Mouse (Mus musculus): ENCODE measurements around the gene Sec24c. TPM values are rescaled to one million over a fixed set of nuclear protein-coding genes. Genes with fewer than 3 reads are reported as not detected.

Sec24c gene
- total and polyA plus RNA-seq, 3 experiments: 98.2 to 133 (median 106) TPM

DNA sequence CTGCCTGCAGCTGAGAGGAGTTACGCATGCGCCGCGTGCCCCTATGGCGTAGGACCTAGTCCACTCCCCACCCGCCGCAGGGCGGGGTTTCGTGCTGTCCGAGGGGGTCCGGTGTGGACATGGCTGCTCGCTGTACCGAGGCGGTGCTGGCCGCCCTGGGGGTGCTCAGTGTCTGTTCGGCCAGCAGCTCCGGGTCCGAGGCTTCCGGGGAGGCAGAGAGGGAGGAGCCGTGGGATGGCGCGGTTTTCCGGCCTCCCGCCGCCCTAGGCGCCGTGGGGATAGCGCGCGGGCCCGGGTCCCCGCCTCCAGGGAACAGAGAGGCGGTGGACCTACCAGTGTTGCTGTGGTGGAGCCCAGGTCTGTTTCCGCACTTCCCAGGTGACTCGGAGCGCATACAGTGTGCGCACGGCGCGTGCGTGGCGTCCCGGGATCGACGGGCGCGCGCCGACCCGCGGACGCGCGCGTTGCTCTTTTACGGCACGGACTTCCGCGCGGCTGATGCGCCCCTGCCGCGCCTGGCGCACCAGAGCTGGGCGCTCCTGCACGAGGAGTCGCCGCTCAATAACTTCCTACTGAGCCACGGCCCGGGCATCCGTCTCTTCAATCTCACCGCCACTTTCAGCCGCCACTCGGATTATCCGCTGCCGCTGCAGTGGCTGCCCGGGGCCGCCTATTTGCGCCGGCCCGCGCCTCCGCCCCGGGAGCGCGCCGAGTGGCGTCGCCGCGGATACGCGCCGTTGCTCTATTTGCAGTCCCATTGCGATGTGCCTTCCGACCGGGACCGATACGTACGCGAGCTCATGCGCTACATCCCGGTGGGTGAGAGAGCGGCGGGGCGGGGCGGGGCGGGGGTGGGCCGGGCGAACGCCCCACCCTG lies 21.0 kb downstream of the Sec24c start, which contains the start of gene Fut11:
Fut11 (plus strand) TSS at position 85 of the 877 bp plus-strand sequence.
- peak; percentile 90 to 91 for DNase-seq
- Histone ChIP-seq H3K27me3 (ENCODE audit: control insufficient read depth, insufficient read depth, low read length) (no peaks in the 10 kb centered on the region), H3K4me1 (ENCODE audit: control insufficient read depth, insufficient read depth, low read length) (peaks cover 18% of the 10 kb centered on the region), H3K36me3 (ENCODE audit: control insufficient read depth, insufficient read depth, low read length) (peaks cover 16% of the 10 kb centered on the region), H3K4me3 (peak within 1 kb of the TSS; percentile 91), H3K27ac (peak within 1 kb of the TSS; percentile 96), H3K9ac (ENCODE audit: low read depth, low read length) (peak within 1 kb of the TSS; percentile 79), H3K79me2 (replicated peaks; ENCODE audit: control insufficient read depth, insufficient read depth, low read length) (no peaks in the 10 kb centered on the region)
- under 1% methylated on average over 111 of the region's 111 CpGs for WGBS
- intact Hi-C loops (cut with DNase I): loop anchor here (2.0 kb wide), 1 partner anchor 20 kb away; the partner anchor contains the start of gene Sec24c
- TF ChIP-seq CTCF (IDR thresholded peaks at IDR 0.05) (no peak), EP300 (IDR thresholded peaks at IDR 0.05; ENCODE audit: insufficient read depth, low read depth, low read length) (0 out of 2 replicates have a peak, but pooled peaks have one; percentile 33), POLR2A (IDR thresholded peaks at IDR 0.05; ENCODE audit: insufficient read depth, low read depth, low read length) (peak; percentile 77; the same call in 1 of the 2 replicates)

- DNase-seq: no peak
- Histone ChIP-seq H3K27me3 (ENCODE audit: control insufficient read depth, insufficient read depth, low read length) (no peaks in the 10 kb centered on the region), H3K27ac (peak overlapping the region; percentile 96), H3K9ac (ENCODE audit: low read depth, low read length) (peak overlapping the region; percentile 79), H3K79me2 (replicated peaks; ENCODE audit: control insufficient read depth, insufficient read depth, low read length) (0 out of 2 replicates have a peak, but pooled peaks cover 1% of the 10 kb centered on the region), H3K4me1 (ENCODE audit: control insufficient read depth, insufficient read depth, low read length) (peaks cover 20% of the 10 kb centered on the region), H3K36me3 (ENCODE audit: control insufficient read depth, insufficient read depth, low read length) (peaks cover 22% of the 10 kb centered on the region), H3K4me3 (peak overlapping the region; percentile 91)
- 9% methylated on average over 27 of the region's 27 CpGs for WGBS
- no peak for TF ChIP-seq POLR2A (IDR thresholded peaks at IDR 0.05; ENCODE audit: insufficient read depth, low read depth, low read length)
- no peak for TF ChIP-seq CTCF (IDR thresholded peaks at IDR 0.05)
- no peak for TF ChIP-seq EP300 (IDR thresholded peaks at IDR 0.05; ENCODE audit: insufficient read depth, low read depth, low read length)
- intact Hi-C loops (cut with DNase I): loop anchor here (2.0 kb wide), 1 partner anchor 21 kb away; the partner anchor contains the start of gene Sec24c
Observed at GRCm38 (mm10) chr14:20695761-20696520, 21.8 kb downstream of the Sec24c start.

- DNase-seq: peak in 1 of 2 experiments; percentile 50
- Histone ChIP-seq H3K36me3 (ENCODE audit: control insufficient read depth, insufficient read depth, low read length) (peaks cover 31% of the 10 kb centered on the region), H3K79me2 (replicated peaks; ENCODE audit: control insufficient read depth, insufficient read depth, low read length) (0 out of 2 replicates have a peak, but pooled peaks cover 1% of the 10 kb centered on the region), H3K27ac (0 out of 2 replicates have a peak overlapping the region, but pooled peaks have one; percentile 11), H3K27me3 (ENCODE audit: control insufficient read depth, insufficient read depth, low read length) (no peaks in the 10 kb centered on the region), H3K4me3 (no peak overlapping the region), H3K4me1 (ENCODE audit: control insufficient read depth, insufficient read depth, low read length) (peaks cover 20% of the 10 kb centered on the region), H3K9ac (ENCODE audit: low read depth, low read length) (no peak overlapping the region)
- TF ChIP-seq EP300 (IDR thresholded peaks at IDR 0.05; ENCODE audit: insufficient read depth, low read depth, low read length): 0 out of 2 replicates have a peak, but pooled peaks have one; percentile 51
- TF ChIP-seq CTCF (IDR thresholded peaks at IDR 0.05): peak; percentile 73
- TF ChIP-seq POLR2A (IDR thresholded peaks at IDR 0.05; ENCODE audit: insufficient read depth, low read depth, low read length): no peak
- WGBS: 3% methylated on average over 1 of the region's 1 CpGs
- intact Hi-C loops (cut with DNase I): no loop called here
Observed at GRCm38 (mm10) chr14:20696986-20697385, 22.9 kb downstream of the Sec24c start.

DNA sequence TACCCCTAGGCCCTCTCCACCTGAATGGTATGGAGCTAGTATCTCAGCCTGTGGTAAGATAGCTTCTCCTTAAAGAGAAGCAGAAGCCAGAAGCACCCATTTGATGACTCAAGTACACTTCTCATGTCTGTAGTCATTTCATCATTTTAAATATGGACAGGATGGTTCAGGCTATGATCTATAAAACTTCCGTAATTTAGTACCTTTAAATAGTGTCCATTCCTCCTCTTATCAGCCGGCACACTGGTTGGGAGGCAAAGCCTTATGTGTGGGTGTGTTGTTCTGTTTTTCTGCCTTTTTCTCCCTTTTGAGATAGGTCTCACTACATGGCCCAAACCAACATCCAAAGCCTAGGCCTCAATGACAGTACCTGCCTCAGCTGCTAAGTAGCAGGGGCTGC lies 24.4 kb downstream of the Sec24c start:
- H3K79me2 ChIP-seq (replicated peaks; ENCODE audit: control insufficient read depth, insufficient read depth, low read length): 0 out of 2 replicates have a peak, but pooled peaks cover 1% of the 10 kb centered on the region
- H3K9ac ChIP-seq (ENCODE audit: low read depth, low read length): no peak overlapping the region
- no peak overlapping the region for H3K4me3 ChIP-seq
- TF ChIP-seq CTCF (IDR thresholded peaks at IDR 0.05): no peak
- no peak for TF ChIP-seq POLR2A (IDR thresholded peaks at IDR 0.05; ENCODE audit: insufficient read depth, low read depth, low read length)
- no peak for TF ChIP-seq EP300 (IDR thresholded peaks at IDR 0.05; ENCODE audit: insufficient read depth, low read depth, low read length)
- peaks cover 31% of the 10 kb centered on the region for H3K36me3 ChIP-seq (ENCODE audit: control insufficient read depth, insufficient read depth, low read length)
- H3K27me3 ChIP-seq (ENCODE audit: control insufficient read depth, insufficient read depth, low read length): no peaks in the 10 kb centered on the region
- H3K4me1 ChIP-seq (ENCODE audit: control insufficient read depth, insufficient read depth, low read length): peaks cover 20% of the 10 kb centered on the region
- no peak for DNase-seq
- WGBS: 41% methylated on average over 2 of the region's 2 CpGs
- no peak overlapping the region for H3K27ac ChIP-seq
- intact Hi-C loops (cut with DNase I): no loop called here

DNA sequence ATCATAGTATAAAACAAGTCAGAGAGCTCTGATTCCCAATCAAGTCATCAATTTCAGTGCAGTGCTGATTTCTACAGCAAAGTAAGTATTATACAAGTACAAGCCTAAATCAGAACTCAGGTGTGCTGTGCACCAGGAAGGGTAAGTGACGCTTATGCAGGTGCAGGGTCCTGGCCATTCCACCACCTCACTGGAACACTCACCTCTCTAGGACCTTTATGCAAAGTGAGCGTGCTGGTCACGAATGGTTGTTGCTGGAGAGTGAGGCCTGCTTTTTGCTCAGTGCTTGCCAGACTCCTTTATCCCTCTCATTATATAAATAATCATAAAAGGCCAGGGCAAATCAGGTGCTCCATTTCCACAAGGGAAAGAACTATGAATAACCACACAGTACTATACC lies 26.3 kb downstream of the Sec24c start:
- Histone ChIP-seq H3K27ac (peak overlapping the region; percentile 6; the same call in 1 of the 2 replicates), H3K9ac (ENCODE audit: low read depth, low read length) (no peak overlapping the region), H3K27me3 (ENCODE audit: control insufficient read depth, insufficient read depth, low read length) (no peaks in the 10 kb centered on the region), H3K4me1 (ENCODE audit: control insufficient read depth, insufficient read depth, low read length) (peaks cover 17% of the 10 kb centered on the region), H3K36me3 (ENCODE audit: control insufficient read depth, insufficient read depth, low read length) (peaks cover 31% of the 10 kb centered on the region), H3K79me2 (replicated peaks; ENCODE audit: control insufficient read depth, insufficient read depth, low read length) (0 out of 2 replicates have a peak, but pooled peaks cover 1% of the 10 kb centered on the region), H3K4me3 (no peak overlapping the region)
- intact Hi-C loops (cut with DNase I): no loop called here
- WGBS: 59% methylated on average over 3 of the region's 3 CpGs
- no peak for TF ChIP-seq CTCF (IDR thresholded peaks at IDR 0.05)
- no peak for TF ChIP-seq POLR2A (IDR thresholded peaks at IDR 0.05; ENCODE audit: insufficient read depth, low read depth, low read length)
- no peak for TF ChIP-seq EP300 (IDR thresholded peaks at IDR 0.05; ENCODE audit: insufficient read depth, low read depth, low read length)
- DNase-seq: no peak
